Mouse (Mus musculus) lung, adult 18-20 months (tissue): ENCODE data around the gene Gm49318.
"Not testable (repeated sequence)": the region's sequence is repeated elsewhere in the genome, so short reads cannot be mapped to it uniquely, and the experiment has no call there.

Experiments
- DNase-seq, 2 experiments: peaks; one replicate each; pipeline ENCODE4 v3.0.0; 2022; ENCODE audit warnings: mixed read lengths in 2 of 2

Gene Gm49318

DNA sequence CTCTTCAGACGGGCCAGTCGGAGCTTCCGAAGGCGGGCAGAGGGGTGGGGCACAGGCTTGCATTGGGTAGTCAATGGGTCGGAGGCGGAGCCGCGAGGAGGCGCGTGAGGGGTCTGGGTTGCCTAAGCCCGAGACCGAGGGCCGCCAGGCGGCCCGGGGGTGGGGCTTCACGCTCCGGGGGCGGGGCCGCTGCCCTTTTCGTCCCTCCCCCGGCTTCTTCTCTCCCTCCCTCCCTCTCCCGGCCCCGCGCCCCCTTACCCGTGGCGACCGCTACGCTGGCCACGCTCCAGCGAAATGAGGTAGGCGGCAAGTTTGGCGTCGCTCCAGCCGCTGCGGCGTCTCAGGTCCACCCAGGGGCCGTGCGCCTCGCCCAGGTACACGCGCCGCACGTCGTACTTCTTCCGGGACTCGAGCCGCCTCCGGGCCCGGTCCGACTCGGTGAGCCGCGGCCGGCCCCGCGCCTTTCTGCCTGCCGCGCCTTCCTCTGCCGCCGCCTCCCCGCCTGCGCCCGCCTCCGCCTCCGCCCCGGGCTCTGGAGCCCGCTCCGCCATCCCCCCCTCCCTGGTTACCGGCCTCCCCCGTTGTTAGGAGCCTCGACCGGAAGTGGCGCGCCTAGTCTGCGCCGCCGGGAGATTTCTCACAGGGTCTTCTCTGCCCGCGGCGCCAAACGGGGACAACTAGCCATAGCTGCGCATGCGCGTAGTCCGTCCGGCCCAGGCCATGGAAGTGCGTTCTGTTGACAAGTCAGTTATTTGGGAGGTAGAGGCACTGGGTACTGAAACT is at the start of gene Gm49318, which contains the start of gene Zfp653:
Gene Gm49318 (minus strand): TSS at position 469 of the 783 bp plus-strand sequence.
Gene Zfp653 (minus strand): TSS at position 586 of the 783 bp plus-strand sequence.
- DNase-seq, result peak; percentile 98 to 99

DNA sequence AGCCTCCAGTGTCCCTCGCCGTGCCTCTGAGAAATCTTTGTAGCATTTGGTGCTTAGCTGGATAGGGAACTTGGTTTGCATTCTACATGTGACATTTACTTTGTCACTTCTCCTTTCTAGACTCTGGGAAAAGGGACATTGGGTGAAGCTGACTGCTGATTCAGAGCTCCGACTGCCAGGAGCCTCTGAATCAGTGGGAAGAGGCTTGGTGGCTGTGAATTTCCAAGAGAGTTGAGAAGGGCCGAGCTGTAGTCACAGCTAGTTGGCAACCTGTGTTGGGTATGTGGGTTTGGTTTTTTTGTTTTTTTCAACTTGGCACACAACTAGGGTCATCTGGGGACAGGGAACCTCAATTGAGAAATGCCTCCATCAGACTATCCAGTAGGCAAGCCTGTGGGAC is 48.5 kb upstream of the Gm49318 start:
- DNase-seq, result no peak

DNA sequence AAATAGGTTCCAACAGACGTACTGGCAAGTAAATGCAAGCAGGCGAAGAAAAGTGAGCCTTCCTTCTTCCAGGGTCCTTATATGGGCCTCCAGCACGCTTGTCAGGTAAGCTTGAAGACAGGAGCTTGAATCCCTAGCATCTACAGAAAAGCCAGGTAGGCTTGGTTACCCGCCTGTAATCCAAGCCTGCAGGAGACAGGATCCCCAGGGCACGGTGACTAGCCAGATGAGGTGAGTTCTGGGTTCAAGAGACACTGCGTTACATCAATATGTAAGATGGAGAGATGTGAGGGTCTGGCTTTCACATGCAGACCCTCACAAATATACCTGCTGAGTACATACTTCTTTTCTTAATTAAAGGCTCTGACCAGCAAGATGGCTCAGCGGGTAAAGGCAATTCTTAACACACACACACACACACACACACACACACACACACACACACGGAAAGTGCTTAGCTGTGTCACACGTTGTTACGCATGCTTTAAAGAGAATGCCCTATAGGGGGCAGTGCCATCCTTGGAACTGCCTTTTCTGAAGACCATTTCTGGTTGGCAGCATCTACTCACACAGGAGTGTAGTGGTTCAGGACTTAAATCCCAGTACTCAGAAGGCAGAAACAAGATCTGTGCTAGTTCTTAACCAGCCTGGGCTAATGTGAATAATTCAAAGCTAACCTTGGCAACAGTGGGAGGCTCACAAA is 46.8 kb upstream of the Gm49318 start:
- DNase-seq, result peak; percentile 50 to 67

DNA sequence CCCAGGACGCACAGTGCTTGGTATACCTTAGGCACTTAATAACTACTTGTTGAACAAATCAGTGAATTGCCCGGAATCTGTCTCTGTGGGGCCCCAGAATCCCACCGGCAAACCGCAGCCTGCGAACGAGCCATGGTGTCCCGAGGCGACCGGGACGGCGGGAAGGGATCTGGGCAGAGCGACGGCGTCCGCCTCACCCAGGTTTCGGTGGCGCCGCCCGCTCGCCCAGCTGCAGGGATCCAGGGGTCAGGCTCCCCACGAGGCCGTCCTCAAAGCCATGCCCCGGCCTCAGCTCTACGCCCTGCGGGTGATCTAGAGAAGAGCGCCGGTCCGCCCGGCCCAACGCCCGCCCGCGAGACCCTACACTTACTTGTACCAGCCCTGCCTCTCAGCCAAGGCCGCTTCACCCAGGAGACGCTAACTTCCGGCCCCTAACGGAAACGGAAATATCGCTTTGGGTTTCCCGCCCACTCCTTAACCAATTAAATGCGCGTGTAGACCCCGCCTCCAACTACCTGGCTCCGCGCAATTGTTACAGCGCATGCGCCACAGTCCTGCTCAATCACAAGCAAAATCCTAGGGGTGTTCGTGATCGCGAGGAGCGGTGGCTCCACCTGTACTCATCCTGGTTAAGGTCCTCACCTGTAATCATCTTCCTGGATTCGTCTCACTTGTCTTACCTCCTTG is 45.8 kb upstream of the Gm49318 start, which contains the start of gene Elof1:
Gene Elof1 (minus strand): TSS at position 433 of the 687 bp plus-strand sequence.
- DNase-seq, result peak; percentile 95 to 97

DNA sequence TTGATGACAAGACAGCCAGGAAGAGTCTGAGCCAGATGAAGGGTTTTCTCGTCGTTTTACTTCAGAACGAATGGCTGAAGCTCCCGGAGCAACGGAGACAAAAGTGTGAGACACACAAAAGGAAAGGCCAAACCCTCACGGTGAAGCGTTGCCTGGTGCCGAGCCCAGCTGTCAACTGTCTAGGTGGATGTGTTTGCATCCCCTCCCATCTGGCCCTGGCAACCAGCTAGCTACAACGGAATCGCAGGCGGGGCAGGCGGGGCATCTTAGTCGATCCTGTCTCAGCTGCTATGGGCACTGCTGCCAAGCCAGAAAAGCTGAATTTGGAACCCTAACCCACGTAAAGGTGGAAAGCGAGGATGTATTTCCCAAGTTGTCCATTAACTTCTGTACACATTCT is 45.0 kb upstream of the Gm49318 start:
- peak; percentile 37 to 54 for DNase-seq

DNA sequence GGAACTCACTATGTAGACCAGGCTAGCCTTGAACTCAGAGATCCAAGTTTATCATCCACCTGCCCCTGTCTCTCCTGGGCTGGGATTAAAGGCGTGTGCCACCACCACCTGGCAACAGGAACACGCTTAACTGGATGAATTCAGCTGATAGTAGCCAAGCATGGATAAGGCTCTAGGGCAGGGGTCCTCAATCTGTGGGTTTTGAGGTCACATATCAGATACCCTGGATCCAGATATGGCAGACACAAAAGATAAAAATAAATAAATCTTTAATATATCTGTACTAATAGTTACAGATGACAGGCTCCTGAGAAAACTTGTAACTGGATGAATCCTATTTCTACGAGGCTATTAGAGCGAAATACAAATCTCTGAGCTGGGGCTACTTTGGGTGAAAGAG is 44.6 kb upstream of the Gm49318 start:
- no peak for DNase-seq

DNA sequence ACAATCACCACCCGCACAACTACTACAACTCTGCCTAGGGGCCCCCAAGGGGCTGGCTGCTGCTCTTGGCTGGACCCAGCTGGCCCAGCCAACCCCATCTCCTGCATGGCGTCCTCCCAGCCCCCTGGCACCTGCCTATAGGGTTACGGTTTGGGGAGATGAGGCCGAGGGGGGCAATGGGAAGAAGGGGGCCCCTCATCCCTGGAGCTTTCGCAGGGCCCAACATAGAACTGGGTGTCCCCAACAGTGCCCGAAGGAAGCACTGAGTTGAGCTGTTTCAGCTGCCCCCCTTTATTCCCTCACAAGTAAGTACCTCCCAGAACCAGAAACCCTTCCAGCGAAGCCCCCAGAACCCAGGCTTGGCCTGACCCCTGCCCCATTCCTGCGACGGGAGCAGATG is 37.1 kb upstream of the Gm49318 start:
- no peak for DNase-seq

DNA sequence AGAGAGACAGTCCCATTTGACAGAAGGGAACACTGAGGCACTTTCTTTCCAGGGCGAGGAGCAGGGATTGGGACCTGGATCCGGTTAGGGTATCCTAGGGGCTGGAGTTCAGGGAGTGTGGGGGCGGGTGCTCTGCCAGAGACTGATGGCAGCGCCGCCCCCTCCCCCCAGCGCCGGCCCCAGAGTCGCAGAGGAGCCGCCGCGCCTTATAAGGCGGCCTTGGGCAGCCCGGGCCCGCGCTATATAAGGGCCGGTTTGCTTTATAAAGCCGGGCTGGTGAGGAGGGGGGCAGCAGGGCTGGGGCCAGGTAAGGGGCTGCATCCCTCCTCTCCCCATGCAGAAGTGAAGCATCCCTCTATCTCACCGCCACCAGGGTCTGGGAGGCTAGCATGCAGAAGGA is 28.9 kb upstream of the Gm49318 start:
- no peak for DNase-seq

DNA sequence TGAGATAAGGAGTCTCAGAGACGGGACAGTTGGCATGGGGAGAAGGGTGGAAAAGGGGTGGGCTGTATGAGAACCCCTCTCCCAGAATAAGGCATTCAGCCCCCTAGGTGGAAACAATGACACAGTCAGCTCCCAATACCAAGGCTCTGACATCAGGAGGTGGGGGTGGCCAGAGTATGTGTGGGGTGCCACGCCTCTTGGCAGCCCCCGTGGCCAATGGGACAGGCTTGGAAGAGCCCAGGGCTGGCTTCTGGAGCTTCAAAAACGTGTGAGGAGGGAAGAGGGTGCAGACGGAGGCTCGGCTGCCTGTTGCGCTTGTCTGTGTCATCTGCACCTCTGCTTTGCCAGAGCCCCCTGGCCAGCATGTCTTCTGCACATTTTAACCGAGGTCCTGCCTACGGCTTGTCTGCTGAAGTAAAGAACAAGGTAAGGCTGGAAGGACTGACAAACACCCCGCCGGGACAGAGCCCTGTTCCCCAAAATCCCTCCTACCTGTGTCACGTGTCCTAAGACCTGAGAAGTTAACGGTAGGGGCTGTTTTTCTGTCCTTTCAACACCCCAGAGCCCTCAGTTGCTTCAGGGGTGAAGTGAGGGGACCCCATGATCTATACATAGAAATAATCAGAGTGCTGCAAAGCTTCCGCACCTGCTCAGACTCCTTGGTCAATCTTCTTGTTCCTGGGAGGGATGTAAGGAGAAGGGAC is 28.1 kb upstream of the Gm49318 start, which contains the start of gene Cnn1:
Gene Cnn1 (plus strand): TSS at position 224 of the 704 bp plus-strand sequence.
- DNase-seq, result no peak

DNA sequence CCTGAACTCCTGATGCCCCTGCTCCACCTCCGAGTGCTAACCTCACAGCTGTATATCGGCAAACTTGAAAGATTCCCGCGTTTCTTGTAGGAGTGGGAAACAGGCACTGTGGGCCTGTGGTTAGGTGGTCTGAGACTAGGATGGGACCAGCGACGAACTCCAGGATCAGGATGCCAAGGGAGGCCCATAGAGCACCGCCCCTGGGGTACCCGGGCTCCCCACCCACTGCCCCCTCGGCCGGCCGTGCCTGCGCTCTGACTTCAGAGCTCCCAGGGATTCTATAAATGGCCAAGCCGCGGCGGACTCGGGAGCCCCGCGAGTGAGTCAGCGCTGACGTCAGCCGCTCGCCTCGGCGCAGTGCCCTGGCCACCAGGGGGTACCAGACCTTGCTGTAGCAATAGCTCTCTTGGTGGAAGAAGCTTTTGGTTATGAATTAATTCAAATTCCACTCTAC is 24.8 kb upstream of the Gm49318 start:
- peak; percentile 85 to 89 for DNase-seq

DNA sequence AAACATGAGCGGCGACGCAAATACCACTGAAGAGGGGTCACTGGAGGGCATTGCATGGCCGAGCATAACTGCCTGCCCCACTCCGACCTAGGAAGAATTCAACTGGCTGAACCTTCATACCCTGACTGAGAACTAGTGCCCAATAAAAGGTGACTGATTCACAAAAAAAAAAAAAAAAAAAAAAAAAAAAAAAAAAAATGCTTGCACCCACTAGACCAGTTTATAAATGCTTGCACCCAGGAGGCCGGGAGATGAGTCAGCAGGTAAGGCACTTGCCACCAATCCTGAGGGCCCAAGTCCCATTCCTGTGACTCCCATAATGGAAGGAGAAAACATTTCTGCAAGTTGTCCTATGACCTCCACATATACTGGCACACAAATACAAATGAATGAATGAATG is 21.7 kb upstream of the Gm49318 start:
- DNase-seq, result no peak

DNA sequence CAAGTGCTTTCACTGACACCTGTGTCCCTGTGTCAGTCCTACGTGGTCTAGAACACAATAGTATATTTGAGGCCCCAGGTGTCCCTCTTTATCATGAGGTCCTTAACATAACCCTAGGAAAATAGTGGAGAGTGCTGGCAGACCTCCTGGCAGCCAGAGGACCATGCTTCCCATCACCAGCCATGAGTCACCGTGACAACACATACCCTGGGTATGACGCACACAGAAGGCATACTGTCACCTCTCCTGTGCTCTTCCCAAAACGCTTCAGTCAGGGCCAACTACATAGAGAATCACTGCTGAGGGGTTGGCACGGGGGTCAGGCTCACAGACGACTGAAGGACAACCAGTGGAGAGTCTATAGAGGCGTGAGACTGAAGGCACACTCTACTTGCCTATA is 18.9 kb upstream of the Gm49318 start:
- no peak for DNase-seq

DNA sequence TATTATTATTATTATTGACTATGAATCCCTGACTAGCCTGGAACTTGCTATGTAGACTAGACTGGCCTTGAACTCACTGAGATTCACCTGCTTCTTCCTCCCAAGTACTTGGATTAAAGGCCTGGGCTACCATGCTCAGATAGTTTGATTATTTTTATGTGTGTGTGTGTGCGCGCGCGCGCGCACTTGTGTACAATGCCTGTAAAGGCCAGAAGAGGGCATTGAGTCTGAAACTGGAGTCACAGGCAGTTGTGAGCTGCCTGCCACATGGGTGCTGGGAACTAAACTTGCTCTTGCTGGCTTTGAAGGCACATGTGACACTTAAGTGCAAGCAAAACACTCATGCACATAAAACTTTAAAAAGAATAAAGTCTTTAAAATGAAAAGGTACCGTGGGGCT is 18.2 kb upstream of the Gm49318 start:
- no peak for DNase-seq

DNA sequence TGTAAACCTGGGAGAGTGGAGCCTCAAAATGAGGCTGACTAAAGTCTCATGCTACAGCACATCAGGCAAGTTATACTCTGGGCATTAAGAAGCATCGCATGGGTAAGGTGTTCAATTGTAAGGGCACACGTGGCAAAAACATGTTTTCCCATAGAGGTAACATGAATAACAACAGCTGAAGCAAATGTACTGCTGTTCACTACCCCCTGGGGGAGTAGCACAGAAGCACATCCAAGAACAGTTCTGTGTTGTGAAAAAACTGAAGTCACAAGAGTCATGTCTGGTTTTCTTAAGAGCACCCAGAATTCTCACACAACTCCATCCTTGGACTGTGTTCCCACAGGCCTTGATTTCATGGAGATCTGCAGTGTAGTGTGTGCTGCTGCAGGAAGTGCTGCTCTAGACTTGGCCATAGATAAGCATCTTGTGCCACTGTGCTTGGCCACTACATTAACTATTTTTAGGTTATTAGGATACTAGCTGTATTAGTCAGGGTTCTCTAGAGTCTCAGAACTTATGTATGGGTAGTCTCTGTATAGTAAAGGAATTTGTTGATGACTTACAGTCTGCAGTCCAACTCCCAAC is 16.1 kb upstream of the Gm49318 start:
- DNase-seq, result no peak

DNA sequence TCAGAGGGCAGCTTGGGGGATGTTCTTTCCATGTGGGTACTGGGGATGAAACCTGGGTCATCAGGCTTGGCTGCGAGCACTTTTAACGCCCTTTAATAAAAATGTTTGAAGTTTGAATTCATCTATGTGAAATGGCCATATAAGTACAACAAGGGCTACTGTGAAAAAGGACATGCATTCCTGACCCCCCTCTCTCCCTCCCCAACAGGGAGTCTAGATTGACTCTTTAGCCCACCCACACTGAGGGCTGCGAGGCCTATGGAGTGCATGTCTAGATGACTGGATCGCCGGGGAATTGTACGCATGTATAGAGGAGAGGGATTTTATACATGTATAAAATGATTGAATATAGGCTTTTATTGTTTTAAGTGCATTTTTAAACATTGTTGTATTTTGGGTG is 15.0 kb upstream of the Gm49318 start:
- no peak for DNase-seq

DNA sequence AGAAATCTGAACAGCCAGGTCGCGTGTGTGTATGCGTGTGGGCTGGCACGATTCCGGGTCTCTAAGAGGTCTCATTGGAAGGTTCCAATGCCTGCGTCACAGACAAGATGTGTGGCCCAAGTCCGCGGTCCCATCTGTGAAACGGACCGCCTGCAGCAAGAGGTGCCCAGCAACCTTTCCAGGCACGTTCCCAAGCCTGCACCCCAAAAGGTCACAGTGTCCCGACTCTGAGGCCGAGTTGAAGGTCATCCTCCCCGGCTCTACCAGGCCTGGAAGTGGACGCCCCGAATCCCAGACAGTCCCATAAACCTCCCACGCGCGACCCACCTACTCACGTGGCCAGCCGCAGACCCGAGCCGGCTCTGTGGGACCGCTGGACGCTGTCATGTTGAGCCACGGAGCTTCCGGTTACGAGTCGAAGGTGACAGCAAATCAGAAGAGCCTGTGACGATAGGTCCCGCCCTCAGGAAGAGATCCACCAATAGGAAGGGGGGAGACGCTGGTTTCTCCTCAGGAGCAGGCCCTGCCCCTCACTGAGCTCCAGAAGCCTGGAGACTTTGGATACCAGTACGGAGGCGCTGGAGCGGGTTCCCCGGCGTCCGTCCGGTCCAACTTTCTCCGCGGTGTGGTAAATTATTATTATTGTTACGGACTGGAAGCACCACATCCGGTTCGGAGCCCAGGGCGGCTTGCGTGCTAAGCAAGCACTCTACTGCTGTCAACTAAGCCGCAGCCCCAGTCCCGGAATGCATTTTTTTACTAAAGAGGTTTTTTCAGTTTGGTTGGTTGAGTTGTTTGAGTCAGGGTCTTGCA is 14.2 kb upstream of the Gm49318 start, which contains the start of gene Ecsit:
Gene Ecsit (minus strand): TSS at position 417 of the 813 bp plus-strand sequence.
- DNase-seq, result peak; percentile 96

DNA sequence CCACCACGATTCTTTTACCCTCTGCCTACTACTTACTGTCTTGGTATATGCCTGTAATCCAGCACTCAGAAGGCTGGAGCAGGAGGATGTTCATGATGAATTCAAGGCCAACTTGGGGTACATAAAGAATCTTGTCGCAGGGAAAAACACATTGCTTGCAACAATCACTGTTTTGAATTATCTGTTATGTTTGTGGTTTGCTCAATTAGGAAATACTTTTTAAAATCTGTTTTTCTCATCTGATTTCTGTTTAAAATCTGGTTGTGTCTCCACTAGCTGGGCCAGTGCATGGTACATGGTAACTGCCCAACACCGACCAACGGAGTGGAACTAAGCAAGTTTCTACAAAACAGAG is 13.6 kb upstream of the Gm49318 start:
- no peak for DNase-seq

DNA sequence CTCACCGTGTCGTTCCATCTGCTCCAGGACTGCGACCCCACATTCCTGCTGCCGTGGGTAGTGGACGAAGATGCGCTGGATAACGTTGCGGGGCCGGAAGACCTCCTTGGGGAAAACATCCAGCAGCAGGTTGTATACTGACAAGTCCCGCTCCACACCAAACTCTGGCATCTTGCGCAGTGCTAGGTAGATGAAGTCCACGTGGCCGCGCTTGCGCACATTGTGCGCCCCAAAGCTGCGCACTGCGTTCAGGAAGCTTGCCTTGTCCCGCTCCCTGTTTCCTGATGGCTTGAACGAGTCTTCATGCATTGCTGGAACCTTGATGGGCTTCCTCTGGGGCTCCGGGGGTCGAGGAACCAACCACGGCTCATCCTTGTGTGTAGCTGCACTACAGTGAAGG is 5.2 kb upstream of the Gm49318 start:
- DNase-seq, result no peak

DNA sequence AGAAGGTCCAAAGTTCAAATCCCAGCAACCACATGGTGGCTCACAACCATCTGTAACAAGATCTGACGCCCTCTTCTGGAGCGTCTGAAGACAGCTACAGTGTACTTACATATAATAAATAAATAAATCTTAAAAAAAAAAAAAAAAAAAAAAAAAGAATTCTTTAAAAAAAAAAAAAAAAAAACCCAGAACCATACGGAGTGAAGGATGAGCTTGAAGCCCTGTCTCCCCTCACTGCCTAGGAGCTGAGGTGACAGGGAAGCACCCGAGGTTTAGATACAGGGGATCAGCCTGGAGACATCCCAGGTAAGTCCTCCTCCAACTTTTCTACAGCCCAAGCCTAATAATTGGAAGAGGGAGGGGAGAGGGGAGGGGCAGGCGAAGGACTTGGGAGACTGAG is 4.7 kb upstream of the Gm49318 start:
- DNase-seq, result not testable (repeated sequence)

DNA sequence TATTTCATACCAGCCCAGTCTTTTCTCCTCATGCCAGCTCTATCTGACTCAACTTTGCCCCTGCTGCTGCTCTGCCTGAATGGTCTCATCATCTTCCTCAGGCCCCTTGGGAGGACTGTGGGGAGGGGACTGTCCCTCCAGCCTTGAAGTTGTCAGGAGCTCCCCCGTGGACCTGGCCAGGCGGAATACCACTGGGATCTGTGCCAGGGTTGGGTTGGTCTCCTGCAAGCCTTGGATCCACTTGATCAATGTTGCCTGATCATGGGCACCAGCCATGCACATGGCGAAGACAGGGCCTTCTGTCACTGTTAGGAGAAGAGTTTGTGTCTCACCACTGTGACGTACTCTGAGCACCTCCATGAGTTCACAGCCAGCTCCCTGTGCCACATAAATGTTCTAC is 1.2 kb upstream of the Gm49318 start:
- no peak for DNase-seq

DNA sequence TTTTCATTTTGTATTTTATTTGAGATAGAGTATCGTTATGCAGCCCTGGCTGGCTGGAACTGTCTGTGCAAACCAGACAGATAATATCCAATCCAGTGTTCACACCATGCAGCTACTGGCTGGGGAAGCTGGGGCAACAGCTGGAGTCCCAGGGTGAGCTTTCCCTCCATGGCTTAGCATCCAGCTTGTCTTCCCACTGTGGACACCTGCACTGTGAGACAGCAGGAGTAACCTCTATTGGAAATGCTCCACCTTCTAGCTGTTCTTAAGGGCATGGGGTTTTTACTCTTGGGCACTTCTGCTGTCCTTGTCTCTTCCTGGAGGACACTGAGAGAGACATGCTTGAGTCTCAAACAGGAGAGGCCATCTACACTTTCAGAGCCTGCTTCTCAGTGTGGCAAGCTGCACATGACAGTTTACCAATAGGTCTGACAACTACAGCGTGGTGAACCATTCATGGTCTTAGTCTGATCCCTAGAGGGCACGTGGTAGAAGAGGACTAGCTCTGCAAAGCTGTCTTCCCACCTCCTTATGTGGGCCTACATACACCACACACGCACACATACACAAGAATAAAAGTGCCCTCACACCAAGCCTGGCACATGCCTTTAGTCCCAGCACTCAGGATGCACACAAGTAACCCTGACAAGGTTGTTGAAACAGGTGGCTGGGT is 1.0 kb downstream of the Gm49318 start:
- DNase-seq, result no peak
